Mouse (Mus musculus) lung, postnatal 0 days (tissue): ENCODE results near the gene Ccdc33. TPM values are rescaled to one million over a fixed set of nuclear protein-coding genes. Genes with fewer than 3 reads are reported as not detected.
A peak's percentile ranks its signal among the peaks of the same experiment; 100 is the strongest.

Experiments used
- ATAC-seq: fragments of 200-750 bp; cut with Nextera tagmentation; 2 replicates; pipeline ENCODE4 v1.8.0; 2017; ENCODE audit warnings: moderate library complexity
- DNase-seq: peaks from one replicate; pipeline ENCODE4 v3.0.0-alpha.2; 2016; ENCODE audit warnings: low spot score
- H3K27ac ChIP-seq: fragments of 300-500 bp; sonication (generic); 2 replicates; pipeline ENCODE4 v1.5.1; 2014; ENCODE audit warnings: antibody characterized with exemption, mild to moderate bottlenecking, low read length, mixed read lengths
- H3K27me3 ChIP-seq: fragments of 300-500 bp; sonication (generic); replicated peaks from 2 replicates; pipeline ENCODE4 v1.6.1; 2014; ENCODE audit warnings: low read length, mixed read lengths; ENCODE audit not compliant: insufficient read depth
- H3K36me3 ChIP-seq: fragments of 300-500 bp; sonication (generic); 2 replicates; pipeline ENCODE4 v1.6.1; 2014; ENCODE audit warnings: low read length, mixed read lengths; ENCODE audit not compliant: insufficient read depth
- H3K4me1 ChIP-seq: fragments of 300-500 bp; sonication (generic); 2 replicates; pipeline ENCODE4 v1.6.1; 2014; ENCODE audit warnings: antibody characterized with exemption, low read depth, low read length, mixed read lengths; ENCODE audit not compliant: insufficient read depth
- H3K4me2 ChIP-seq: fragments of 300-500 bp; sonication (generic); replicated peaks from 2 replicates; pipeline ENCODE4 v1.6.1; 2014; ENCODE audit warnings: low read depth, mild to moderate bottlenecking, low read length, moderate library complexity, mixed read lengths
- H3K4me3 ChIP-seq: fragments of 300-500 bp; sonication (generic); 2 replicates; pipeline ENCODE4 v1.5.1; 2014; ENCODE audit warnings: low read depth, low read length
- H3K9ac ChIP-seq: fragments of 300-500 bp; sonication (generic); replicated peaks from 2 replicates; pipeline ENCODE4 v1.6.1; 2014; ENCODE audit warnings: low read depth, mild to moderate bottlenecking
- H3K9me3 ChIP-seq: fragments of 300-500 bp; sonication (generic); 2 replicates; pipeline ENCODE4 v1.6.1; 2016; ENCODE audit warnings: low read length, mixed read lengths
- CTCF ChIP-seq: IDR thresholded peaks from 2 replicates; pipeline ENCODE4 v1.5.1; 2016; ENCODE audit warnings: antibody characterized with exemption, mild to moderate bottlenecking
- EP300 ChIP-seq: IDR thresholded peaks from 2 replicates; pipeline ENCODE4 v1.6.1; 2016; ENCODE audit warnings: antibody characterized with exemption, mild to moderate bottlenecking, control low read depth
- WGBS: fragments of 180-500 bp; shearing (Covaris S2); extraction: QIAGEN DNeasy Blood & Tissue Kit; methylation state at CpG from one replicate; pipeline ENCODE4 v1.1.7; 2014; 5-methylcytosine and 5-hydroxymethylcytosine counted together
- polyA plus RNA-seq: library from polyadenylated mRNA; unstranded; fragments of >200 nt; fragmentation: Nextera tagmentation; extraction: Ambion mirVana; gene quantifications from 2 replicates; pipeline ENCODE4 v1.2.1, GENCODE M21; 2015

Gene Ccdc33
- polyA plus RNA-seq, 1 experiment from 2014 or later, result 3.0 TPM

DNA sequence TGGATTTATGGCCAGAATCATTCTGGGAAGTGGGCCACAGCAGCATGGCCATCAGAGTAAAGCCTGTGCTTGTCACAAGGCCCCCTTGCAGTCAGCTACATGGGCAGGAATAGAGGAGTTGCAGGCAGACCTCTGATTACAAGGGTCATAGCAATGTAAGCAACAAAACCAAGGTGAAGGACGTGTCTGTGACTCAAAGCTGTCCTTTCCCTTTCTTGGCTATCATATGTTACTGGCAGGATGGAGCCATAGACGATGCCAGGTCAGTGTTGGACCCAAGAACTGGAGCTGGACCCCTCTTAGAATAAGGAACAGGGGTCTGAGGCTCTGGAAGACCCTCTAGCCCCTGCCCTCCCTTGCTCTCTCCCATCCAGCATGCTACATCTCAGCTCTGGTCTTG lies 30.2 kb upstream of the Ccdc33 start:
- DNase-seq, result no peak
- H3K36me3 ChIP-seq, result no peaks in the 10 kb centered on the region
- no peaks in the 10 kb centered on the region for H3K4me1 ChIP-seq
- H3K27ac ChIP-seq, result no peak overlapping the region
- H3K9ac ChIP-seq, result no peak overlapping the region
- TF ChIP-seq CTCF (no peak), EP300 (no peak)
- 62% methylated on average over 2 of the region's 2 CpGs for WGBS
- H3K4me3 ChIP-seq, result no peak overlapping the region
- no peak overlapping the region for H3K4me2 ChIP-seq
- ATAC-seq, result no peak
- no peaks in the 10 kb centered on the region for H3K9me3 ChIP-seq
- H3K27me3 ChIP-seq, result no peaks in the 10 kb centered on the region

DNA sequence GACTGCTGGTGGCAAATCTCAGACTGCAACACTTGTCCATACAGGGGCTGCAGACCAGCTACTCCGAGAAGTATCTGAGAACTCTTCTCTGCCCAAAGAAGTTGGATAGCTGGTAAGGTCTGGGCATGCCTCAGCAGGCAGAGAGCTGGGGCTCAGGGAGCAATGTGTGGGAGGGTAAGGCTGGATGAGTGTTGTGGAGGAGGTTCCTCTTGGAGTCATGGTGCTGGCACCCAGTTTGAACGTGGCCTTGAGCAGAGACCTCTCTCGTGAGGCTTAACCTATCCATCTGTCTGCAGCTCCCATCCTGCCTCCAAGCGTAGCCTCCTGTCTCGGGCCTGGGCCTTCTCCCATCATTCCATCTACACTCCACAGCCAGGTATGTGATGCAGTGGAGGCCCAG lies 26.8 kb upstream of the Ccdc33 start:
- Histone ChIP-seq H3K4me1 (no peaks in the 10 kb centered on the region), H3K9me3 (no peaks in the 10 kb centered on the region), H3K4me2 (no peak overlapping the region), H3K9ac (no peak overlapping the region), H3K36me3 (no peaks in the 10 kb centered on the region), H3K27me3 (no peaks in the 10 kb centered on the region), H3K4me3 (no peak overlapping the region), H3K27ac (no peak overlapping the region)
- no peak for ATAC-seq
- no peak for TF ChIP-seq EP300
- TF ChIP-seq CTCF, result no peak
- DNase-seq, result no peak
- WGBS, result 74% methylated on average over 5 of the region's 5 CpGs

DNA sequence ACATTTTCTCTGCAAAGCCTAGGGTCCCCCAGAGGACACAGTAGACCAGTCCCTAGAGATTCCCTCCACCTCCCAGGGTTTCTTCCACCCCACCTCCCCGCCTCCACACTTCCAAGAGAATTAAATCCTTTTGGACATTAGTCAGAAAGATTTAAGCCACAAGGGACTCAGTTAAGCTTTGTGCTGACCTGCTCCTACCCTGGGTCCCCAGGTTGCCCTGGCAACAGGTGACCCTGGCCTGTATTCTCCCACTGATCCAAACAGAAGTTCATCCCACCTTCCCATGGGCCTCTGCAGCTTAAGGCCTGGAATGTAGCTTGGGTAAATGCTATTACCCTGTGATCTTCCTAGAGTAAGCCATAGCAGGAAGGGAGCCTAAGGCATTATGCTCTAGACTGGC lies 26.0 kb upstream of the Ccdc33 start:
- WGBS, result 50% methylated on average over 1 of the region's 1 CpGs
- H3K9ac ChIP-seq, result no peak overlapping the region
- no peak overlapping the region for H3K4me2 ChIP-seq
- H3K27me3 ChIP-seq, result no peaks in the 10 kb centered on the region
- no peak overlapping the region for H3K27ac ChIP-seq
- no peak overlapping the region for H3K4me3 ChIP-seq
- no peaks in the 10 kb centered on the region for H3K36me3 ChIP-seq
- H3K4me1 ChIP-seq, result no peaks in the 10 kb centered on the region
- ATAC-seq, result no peak
- no peak for DNase-seq
- no peak for TF ChIP-seq CTCF
- no peak for TF ChIP-seq EP300
- H3K9me3 ChIP-seq, result no peaks in the 10 kb centered on the region

DNA sequence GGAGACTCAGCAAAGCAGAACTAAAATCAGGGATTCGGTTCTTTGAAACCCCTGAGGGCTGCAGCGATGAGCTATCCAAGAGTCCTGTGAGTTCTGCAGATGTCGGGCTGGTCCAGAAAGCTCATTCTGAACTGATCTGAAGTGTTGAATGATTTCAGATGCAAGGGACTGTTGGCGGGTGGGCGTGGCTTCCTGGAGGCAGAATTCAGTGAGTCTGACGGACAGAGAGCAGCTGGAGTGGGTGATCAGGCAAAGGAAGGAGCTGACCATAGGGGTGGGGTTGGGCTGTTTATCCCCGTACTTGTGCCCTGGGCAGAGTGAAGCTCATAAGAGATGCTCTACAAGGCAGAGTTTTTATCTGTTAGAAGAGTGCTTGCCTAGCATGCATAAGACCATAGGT lies 24.8 kb upstream of the Ccdc33 start:
- Histone ChIP-seq H3K27ac (no peak overlapping the region), H3K4me3 (no peak overlapping the region), H3K9me3 (no peaks in the 10 kb centered on the region), H3K27me3 (no peaks in the 10 kb centered on the region), H3K36me3 (no peaks in the 10 kb centered on the region), H3K4me2 (no peak overlapping the region), H3K9ac (no peak overlapping the region), H3K4me1 (no peaks in the 10 kb centered on the region)
- ATAC-seq (peak; percentile 63), DNase-seq (peak; percentile 71)
- TF ChIP-seq EP300, result no peak
- TF ChIP-seq CTCF, result no peak
- 23% methylated on average over 7 of the region's 7 CpGs for WGBS

DNA sequence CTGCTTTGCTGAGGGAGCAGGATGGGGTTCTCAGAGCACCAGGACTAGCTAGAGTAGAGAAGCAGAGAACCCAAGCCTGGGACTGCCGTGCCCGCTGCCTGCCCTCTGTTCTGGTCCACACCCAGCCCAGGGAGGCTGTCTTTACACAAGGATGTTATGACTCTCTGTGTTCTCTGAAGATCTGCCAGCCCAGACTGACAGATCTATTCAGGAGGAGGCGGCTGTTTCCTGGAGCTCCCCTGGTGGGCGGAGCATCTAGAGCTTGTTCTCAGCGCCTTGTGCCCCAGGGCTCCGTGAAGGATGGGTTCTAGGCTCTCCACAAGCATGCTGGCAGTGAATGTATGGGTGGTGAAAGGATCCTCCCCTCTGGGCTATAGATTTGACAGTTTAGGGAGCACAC lies 21.3 kb upstream of the Ccdc33 start:
- Histone ChIP-seq H3K36me3 (no peaks in the 10 kb centered on the region), H3K27ac (no peak overlapping the region), H3K4me3 (no peak overlapping the region), H3K27me3 (no peaks in the 10 kb centered on the region), H3K9me3 (no peaks in the 10 kb centered on the region), H3K4me2 (no peak overlapping the region), H3K4me1 (no peaks in the 10 kb centered on the region), H3K9ac (no peak overlapping the region)
- peak; percentile 87 for ATAC-seq
- WGBS, result 25% methylated on average over 6 of the region's 6 CpGs
- DNase-seq, result peak; percentile 74
- TF ChIP-seq CTCF (peak; percentile 21), EP300 (peak; percentile 8; the same call in 1 of the 2 replicates)

DNA sequence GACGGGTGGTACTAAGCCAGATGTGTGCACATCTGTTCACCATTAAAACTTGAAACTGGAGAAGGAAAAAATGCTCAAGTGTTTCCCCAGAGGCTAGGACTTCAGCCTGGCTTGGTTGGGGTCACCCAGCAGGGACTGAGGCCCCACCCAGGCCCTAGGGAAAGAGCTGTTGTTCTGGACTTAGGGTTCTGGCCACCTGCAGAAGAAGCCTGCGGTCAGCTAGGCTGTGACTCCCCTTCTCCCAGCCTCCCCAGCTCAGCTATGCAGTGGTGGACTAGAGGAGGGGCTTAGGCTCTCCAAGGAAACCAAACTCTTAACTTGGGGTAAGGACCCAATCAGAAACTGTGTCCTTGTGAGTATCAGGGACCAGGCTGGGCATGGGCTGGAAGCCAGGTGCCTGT lies 17.3 kb upstream of the Ccdc33 start:
- no peaks in the 10 kb centered on the region for H3K9me3 ChIP-seq
- no peak overlapping the region for H3K4me3 ChIP-seq
- TF ChIP-seq CTCF, result no peak
- no peak for TF ChIP-seq EP300
- ATAC-seq, result no peak; the same call in 1 of the 2 replicates
- H3K27me3 ChIP-seq, result 0 out of 2 replicates have a peak, but pooled peaks cover 5% of the 10 kb centered on the region
- no peaks in the 10 kb centered on the region for H3K36me3 ChIP-seq
- DNase-seq, result no peak
- WGBS, result 25% methylated on average over 2 of the region's 2 CpGs
- H3K9ac ChIP-seq, result no peak overlapping the region
- no peaks in the 10 kb centered on the region for H3K4me1 ChIP-seq
- H3K27ac ChIP-seq, result no peak overlapping the region
- H3K4me2 ChIP-seq, result no peak overlapping the region

DNA sequence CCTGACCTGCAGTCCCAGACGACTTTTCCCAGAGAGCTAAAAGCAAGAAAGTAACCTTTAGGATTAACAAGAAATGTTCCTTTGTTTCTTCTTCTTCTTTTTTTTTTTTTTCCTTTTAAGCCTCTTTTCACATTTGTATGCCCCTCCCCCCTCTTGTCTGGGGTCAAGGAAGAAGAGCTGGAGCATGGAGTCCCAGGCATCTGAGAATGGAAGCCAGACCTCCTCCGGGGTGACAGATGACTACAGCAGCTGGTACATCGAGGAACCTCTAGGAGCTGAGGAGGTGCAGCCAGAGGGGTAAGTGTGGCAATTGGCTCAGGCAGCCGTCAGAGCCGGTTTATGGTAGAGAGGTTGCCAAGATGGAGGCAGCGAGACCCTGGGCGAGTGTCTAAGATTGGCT lies 16.3 kb upstream of the Ccdc33 start:
- no peak for DNase-seq
- Histone ChIP-seq H3K9ac (no peak overlapping the region), H3K36me3 (no peaks in the 10 kb centered on the region), H3K4me3 (no peak overlapping the region), H3K27me3 (0 out of 2 replicates have a peak, but pooled peaks cover 5% of the 10 kb centered on the region), H3K4me2 (no peak overlapping the region), H3K4me1 (no peaks in the 10 kb centered on the region), H3K27ac (no peak overlapping the region), H3K9me3 (no peaks in the 10 kb centered on the region)
- TF ChIP-seq EP300, result no peak
- no peak for TF ChIP-seq CTCF
- 28% methylated on average over 7 of the region's 7 CpGs for WGBS
- no peak for ATAC-seq
